Mouse (Mus musculus) heart, adult 8-10 months (tissue): ENCODE data around the gene Tmem119. TPM values are rescaled to one million over a fixed set of nuclear protein-coding genes. Genes with fewer than 3 reads are reported as not detected.
"Not testable (repeated sequence)": the region's sequence is repeated elsewhere in the genome, so short reads cannot be mapped to it uniquely, and the experiment has no call there.

Source experiments
- DNase-seq: peaks from one replicate; pipeline ENCODE4 v3.0.0; 2022; ENCODE audit warnings: low spot score
- total RNA-seq, 4 experiments: library from RNA; stranded (reverse); gene quantifications; 2 replicates each; pipeline ENCODE4 v1.2.4; 2022

Gene Tmem119
- total RNA-seq, 4 experiments from 2014 or later = 2.0 to 4.6 (median 2.7) TPM

GRCm38 (mm10) chr5:113789075-113789788, 11.1 kb downstream of the Tmem119 start:
- no peak for DNase-seq

GRCm38 (mm10) chr5:113788645-113789044, 11.7 kb downstream of the Tmem119 start:
- no peak for DNase-seq

GRCm38 (mm10) chr5:113786985-113787384, 13.3 kb downstream of the Tmem119 start:
- no peak for DNase-seq

- not testable (repeated sequence) for DNase-seq
Measured at GRCm38 (mm10) chr5:113784104-113784503, 16.2 kb downstream of the Tmem119 start.

- peak; percentile 60 for DNase-seq
Measured at GRCm38 (mm10) chr5:113783581-113784001, 16.7 kb downstream of the Tmem119 start.

GRCm38 (mm10) chr5:113782624-113783023, 17.7 kb downstream of the Tmem119 start:
- DNase-seq = no peak

- DNase-seq = no peak
Measured at GRCm38 (mm10) chr5:113781875-113782274, 18.4 kb downstream of the Tmem119 start.

GRCm38 (mm10) chr5:113781254-113781653, 19.1 kb downstream of the Tmem119 start:
- no peak for DNase-seq

- DNase-seq = no peak
Measured at GRCm38 (mm10) chr5:113780763-113781162, 19.6 kb downstream of the Tmem119 start.

- no peak for DNase-seq
Measured at GRCm38 (mm10) chr5:113780082-113780752, 20.1 kb downstream of the Tmem119 start.

- no peak for DNase-seq
Measured at GRCm38 (mm10) chr5:113779569-113779968, 20.7 kb downstream of the Tmem119 start.

GRCm38 (mm10) chr5:113777728-113778127, 22.6 kb downstream of the Tmem119 start:
- DNase-seq = not testable (repeated sequence)

GRCm38 (mm10) chr5:113776896-113777226, 23.5 kb downstream of the Tmem119 start:
- no peak for DNase-seq

- DNase-seq = no peak
Measured at GRCm38 (mm10) chr5:113776128-113776895, 24.0 kb downstream of the Tmem119 start.

GRCm38 (mm10) chr5:113775585-113775984, 24.7 kb downstream of the Tmem119 start:
- DNase-seq = no peak

- DNase-seq = peak; percentile 87
Measured at GRCm38 (mm10) chr5:113773664-113774063, 26.7 kb downstream of the Tmem119 start.

- no peak for DNase-seq
Measured at GRCm38 (mm10) chr5:113772905-113773519, 27.3 kb downstream of the Tmem119 start.

- DNase-seq = peak; percentile 91
Measured at GRCm38 (mm10) chr5:113772450-113772895, 27.8 kb downstream of the Tmem119 start, which contains the start of the genes Sart3 and Iscu. Sart3 (minus strand) TSS chr5:113772510. Iscu (plus strand) TSS chr5:113772748.

GRCm38 (mm10) chr5:113771213-113772162, 28.8 kb downstream of the Tmem119 start:
- peak; percentile 85 for DNase-seq

- no peak for DNase-seq
Measured at GRCm38 (mm10) chr5:113768806-113769205, 31.5 kb downstream of the Tmem119 start.
